Comparison of ENCODE assay signal across 25 mouse cellular contexts in the genomic region with DNA sequence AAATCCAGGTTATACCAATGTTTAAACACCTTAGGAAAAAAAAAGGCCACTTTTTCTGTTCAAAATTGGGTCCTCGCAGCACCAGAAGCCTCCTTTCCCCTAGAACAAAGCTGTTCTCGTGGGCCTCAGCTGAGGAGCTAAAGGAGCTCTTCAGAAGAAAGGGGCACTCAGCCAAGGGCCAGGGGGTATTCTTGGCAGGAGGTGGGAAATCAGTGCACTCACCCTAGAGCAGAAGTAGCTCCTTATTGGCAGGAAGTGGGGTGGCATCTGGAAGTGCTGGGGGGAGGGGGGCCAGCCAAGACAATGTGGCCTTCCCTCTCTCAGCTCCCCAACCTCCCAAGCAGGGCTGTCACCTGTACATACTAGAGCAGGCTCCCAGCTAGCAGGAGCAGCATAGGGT. TPM values are rescaled to one million over a fixed set of nuclear protein-coding genes. Genes with fewer than 3 reads are reported as not detected.
A peak's percentile ranks its signal among the peaks of the same experiment; 100 is the strongest.
DNase-seq lines count a peak whose midpoint lies in the region; ATAC-seq and TF ChIP-seq lines count a peak whose summit lies in the region.
"Had no signal": no experiment of that assay in that cellular context is flagged by ENCODE, and none has a peak within 500 bp of the region (broad histone marks: within the 10 kb centered on the region; RNA-seq: fewer than 3 reads in every experiment).

No protein-coding gene starts in this region.

- H3K27ac ChIP-seq in hindbrain, embryonic 13.5 days, result peak overlapping the region; percentile 1; the same call in 1 of the 2 replicates
- H3K27ac ChIP-seq in hindbrain, embryonic 14.5 days, result no peak overlapping the region
- 0 out of 2 replicates have a peak overlapping the region, but pooled peaks have one; percentile 5 for H3K27ac ChIP-seq in neural tube, embryonic 13.5 days (replicated peaks)
- no peak overlapping the region for H3K27ac ChIP-seq in neural tube, embryonic 15.5 days (replicated peaks)
- H3K27ac ChIP-seq in lung, postnatal 0 days (ENCODE audit: low read length), result peak overlapping the region; percentile 66
- H3K27ac ChIP-seq: embryonic facial prominence, embryonic 12.5 days; heart, embryonic 13.5 days; left cerebral cortex, adult 2 months; liver, embryonic 12.5 days; macrophage; midbrain, embryonic 10.5 days; neural tube, embryonic 12.5 days had no signal

- WGBS in hindbrain, embryonic 13.5 days, result 71% methylated on average over 2 of the region's 2 CpGs
- WGBS in hindbrain, embryonic 14.5 days, result 77% methylated on average over 2 of the region's 2 CpGs
- WGBS in neural tube, embryonic 13.5 days, result 71% methylated on average over 2 of the region's 2 CpGs
- WGBS in neural tube, embryonic 15.5 days, result 77% methylated on average over 2 of the region's 2 CpGs
- 45% methylated on average over 2 of the region's 2 CpGs for WGBS in lung, postnatal 0 days

- DNase-seq in hindbrain, embryonic 14.5 days (ENCODE audit: low spot score), result no peak
- DNase-seq in lung, postnatal 0 days (ENCODE audit: low spot score), result peak; percentile 74
- DNase-seq in thymus, postnatal 36 days, result no peak
- DNase-seq: adrenal gland, adult 8-10 months; cerebellum, adult 2 months; gastrocnemius, postnatal 14 days; heart, adult 18-20 months; kidney, adult 9 months; layer of hippocampus, adult 9-11 months; thymus, postnatal 25 days had no signal

- H3K4me3 ChIP-seq in hindbrain, embryonic 13.5 days, result no peak overlapping the region
- H3K4me3 ChIP-seq in hindbrain, embryonic 14.5 days (replicated peaks; ENCODE audit: low read length), result no peak overlapping the region
- no peak overlapping the region for H3K4me3 ChIP-seq in neural tube, embryonic 13.5 days
- H3K4me3 ChIP-seq in neural tube, embryonic 15.5 days (replicated peaks), result no peak overlapping the region
- H3K4me3 ChIP-seq in lung, postnatal 0 days (ENCODE audit: low read depth, low read length), result no peak overlapping the region
- H3K4me3 ChIP-seq: embryonic facial prominence, embryonic 12.5 days; heart, embryonic 13.5 days; left cerebral cortex, adult 2 months; liver, embryonic 12.5 days; midbrain, embryonic 10.5 days; neural tube, embryonic 12.5 days had no signal

- H3K9ac ChIP-seq in hindbrain, embryonic 13.5 days, result no peak overlapping the region; the same call in 1 of the 2 replicates
- no peak overlapping the region for H3K9ac ChIP-seq in hindbrain, embryonic 14.5 days
- H3K9ac ChIP-seq in neural tube, embryonic 13.5 days, result no peak overlapping the region
- no peak overlapping the region for H3K9ac ChIP-seq in neural tube, embryonic 15.5 days (replicated peaks)
- no peak overlapping the region for H3K9ac ChIP-seq in lung, postnatal 0 days (replicated peaks; ENCODE audit: low read depth)
- H3K9ac ChIP-seq: embryonic facial prominence, embryonic 12.5 days; heart, embryonic 13.5 days; liver, embryonic 12.5 days; neural tube, embryonic 12.5 days had no signal

- TF ChIP-seq EP300 in lung, postnatal 0 days (IDR thresholded peaks at IDR 0.05), result no peak

- ATAC-seq in hindbrain, embryonic 13.5 days (ENCODE audit: low FRiP score), result no peak
- ATAC-seq in hindbrain, embryonic 14.5 days (ENCODE audit: low FRiP score), result no peak
- no peak for ATAC-seq in neural tube, embryonic 13.5 days (ENCODE audit: low read depth)
- ATAC-seq in neural tube, embryonic 15.5 days (ENCODE audit: low FRiP score), result no peak
- peak; percentile 55 for ATAC-seq in lung, postnatal 0 days
- no peak for ATAC-seq in activated CD4-positive, CD25-positive, alpha-beta regulatory T cell, adult 4 months
- ATAC-seq: liver, embryonic 12.5 days had no signal

- H3K36me3 ChIP-seq in hindbrain, embryonic 13.5 days, result peaks cover 100% of the 10 kb centered on the region
- peaks cover 100% of the 10 kb centered on the region for H3K36me3 ChIP-seq in hindbrain, embryonic 14.5 days (replicated peaks; ENCODE audit: control insufficient read depth, insufficient read depth)
- H3K36me3 ChIP-seq in neural tube, embryonic 13.5 days, result peaks cover 100% of the 10 kb centered on the region
- peaks cover 98% of the 10 kb centered on the region for H3K36me3 ChIP-seq in neural tube, embryonic 15.5 days
- peaks cover 38% of the 10 kb centered on the region for H3K36me3 ChIP-seq in lung, postnatal 0 days (ENCODE audit: insufficient read depth, low read length)

- no peaks in the 10 kb centered on the region for H3K27me3 ChIP-seq in hindbrain, embryonic 13.5 days
- no peaks in the 10 kb centered on the region for H3K27me3 ChIP-seq in hindbrain, embryonic 14.5 days (ENCODE audit: control insufficient read depth, insufficient read depth, low read length)
- no peaks in the 10 kb centered on the region for H3K27me3 ChIP-seq in neural tube, embryonic 13.5 days
- H3K27me3 ChIP-seq in neural tube, embryonic 15.5 days (replicated peaks), result no peaks in the 10 kb centered on the region
- no peaks in the 10 kb centered on the region for H3K27me3 ChIP-seq in lung, postnatal 0 days (replicated peaks; ENCODE audit: insufficient read depth, low read length)
- H3K27me3 ChIP-seq: embryonic facial prominence, embryonic 12.5 days; heart, embryonic 13.5 days; liver, embryonic 12.5 days; neural tube, embryonic 12.5 days had no signal

- 0 out of 2 replicates have a peak, but pooled peaks cover 5% of the 10 kb centered on the region for H3K4me1 ChIP-seq in hindbrain, embryonic 13.5 days (replicated peaks)
- H3K4me1 ChIP-seq in hindbrain, embryonic 14.5 days (replicated peaks; ENCODE audit: control insufficient read depth, insufficient read depth, low read length), result no peaks in the 10 kb centered on the region
- peaks cover 4% of the 10 kb centered on the region; the same call in 1 of the 2 replicates for H3K4me1 ChIP-seq in neural tube, embryonic 13.5 days (replicated peaks)
- H3K4me1 ChIP-seq in neural tube, embryonic 15.5 days, result no peaks in the 10 kb centered on the region
- no peaks in the 10 kb centered on the region for H3K4me1 ChIP-seq in lung, postnatal 0 days (ENCODE audit: insufficient read depth, low read depth, low read length)
- H3K4me1 ChIP-seq: embryonic facial prominence, embryonic 12.5 days; heart, embryonic 13.5 days; liver, embryonic 12.5 days; midbrain, embryonic 10.5 days; neural tube, embryonic 12.5 days had no signal

- H3K4me2 ChIP-seq in hindbrain, embryonic 13.5 days, result no peak overlapping the region
- H3K4me2 ChIP-seq in hindbrain, embryonic 14.5 days (replicated peaks), result no peak overlapping the region
- no peak overlapping the region for H3K4me2 ChIP-seq in neural tube, embryonic 13.5 days
- no peak overlapping the region for H3K4me2 ChIP-seq in neural tube, embryonic 15.5 days
- no peak overlapping the region for H3K4me2 ChIP-seq in lung, postnatal 0 days (replicated peaks; ENCODE audit: low read depth, low read length)
- H3K4me2 ChIP-seq: embryonic facial prominence, embryonic 12.5 days; heart, embryonic 13.5 days; liver, embryonic 12.5 days; neural tube, embryonic 12.5 days had no signal

- TF ChIP-seq CTCF in lung, postnatal 0 days (IDR thresholded peaks at IDR 0.05), result no peak

- no peaks in the 10 kb centered on the region for H3K9me3 ChIP-seq in hindbrain, embryonic 13.5 days
- no peaks in the 10 kb centered on the region for H3K9me3 ChIP-seq in hindbrain, embryonic 14.5 days (ENCODE audit: control insufficient read depth, low read length)
- no peaks in the 10 kb centered on the region for H3K9me3 ChIP-seq in neural tube, embryonic 13.5 days
- H3K9me3 ChIP-seq in neural tube, embryonic 15.5 days (replicated peaks), result no peaks in the 10 kb centered on the region
- H3K9me3 ChIP-seq in lung, postnatal 0 days (ENCODE audit: low read length), result no peaks in the 10 kb centered on the region
- H3K9me3 ChIP-seq: embryonic facial prominence, embryonic 12.5 days; heart, embryonic 13.5 days; liver, embryonic 12.5 days; midbrain, embryonic 10.5 days; neural tube, embryonic 12.5 days had no signal

RNA-seq across cellular contexts. Expression of a gene that starts 11.3 kb away (rescaled TPM):
- 51.9 and 52.4 TPM in 2 replicates for polyA plus RNA-seq in hindbrain, embryonic 13.5 days (2015; fragmentation: Nextera tagmentation; extraction: Ambion mirVana)
- 59.2 and 64.0 TPM in 2 replicates for polyA plus RNA-seq in hindbrain, embryonic 14.5 days (2014; fragmentation: Nextera tagmentation; extraction: Ambion mirVana)
- 50.7 and 54.2 TPM in 2 replicates for polyA plus RNA-seq in neural tube, embryonic 13.5 days (2015; fragmentation: Nextera tagmentation; extraction: Ambion mirVana)
- polyA plus RNA-seq in neural tube, embryonic 15.5 days (2015; fragmentation: Nextera tagmentation; extraction: Ambion mirVana), result 56.1 and 60.3 TPM in 2 replicates
- 93.3 and 96.6 TPM in 2 replicates for polyA plus RNA-seq in lung, postnatal 0 days (2015; fragmentation: Nextera tagmentation; extraction: Ambion mirVana)
- polyA plus RNA-seq in activated CD4-positive, CD25-positive, alpha-beta regulatory T cell, adult 4 months (2017; shearing (Covaris generic)), result 10 to 100 TPM; 12.1 to 14.6 TPM

RNA-seq across cellular contexts. Expression of a gene that starts 11.3 kb away (rescaled TPM):
- 118 and 124 TPM in 2 replicates for polyA plus RNA-seq in hindbrain, embryonic 13.5 days (2015; fragmentation: Nextera tagmentation; extraction: Ambion mirVana)
- 120 and 123 TPM in 2 replicates for polyA plus RNA-seq in hindbrain, embryonic 14.5 days (2014; fragmentation: Nextera tagmentation; extraction: Ambion mirVana)
- 120 and 122 TPM in 2 replicates for polyA plus RNA-seq in neural tube, embryonic 13.5 days (2015; fragmentation: Nextera tagmentation; extraction: Ambion mirVana)
- 120 and 127 TPM in 2 replicates for polyA plus RNA-seq in neural tube, embryonic 15.5 days (2015; fragmentation: Nextera tagmentation; extraction: Ambion mirVana)
- polyA plus RNA-seq in lung, postnatal 0 days (2015; fragmentation: Nextera tagmentation; extraction: Ambion mirVana), result 216 and 222 TPM in 2 replicates
- 100 to 1,000 TPM; 114 to 134 TPM for polyA plus RNA-seq in activated CD4-positive, CD25-positive, alpha-beta regulatory T cell, adult 4 months (2017; shearing (Covaris generic))

RNA-seq across cellular contexts. Expression of a gene that starts 12.8 kb away (rescaled TPM):
- 185 and 190 TPM in 2 replicates for polyA plus RNA-seq in hindbrain, embryonic 13.5 days (2015; fragmentation: Nextera tagmentation; extraction: Ambion mirVana)
- 168 and 176 TPM in 2 replicates for polyA plus RNA-seq in hindbrain, embryonic 14.5 days (2014; fragmentation: Nextera tagmentation; extraction: Ambion mirVana)
- polyA plus RNA-seq in neural tube, embryonic 13.5 days (2015; fragmentation: Nextera tagmentation; extraction: Ambion mirVana), result 178 and 191 TPM in 2 replicates
- 182 and 192 TPM in 2 replicates for polyA plus RNA-seq in neural tube, embryonic 15.5 days (2015; fragmentation: Nextera tagmentation; extraction: Ambion mirVana)
- 105 and 111 TPM in 2 replicates for polyA plus RNA-seq in lung, postnatal 0 days (2015; fragmentation: Nextera tagmentation; extraction: Ambion mirVana)
- polyA plus RNA-seq in activated CD4-positive, CD25-positive, alpha-beta regulatory T cell, adult 4 months (2017; shearing (Covaris generic)), result 10 to 100 TPM; 11.2 to 12.9 TPM

RNA-seq across cellular contexts. Expression of a gene that starts 12.9 kb away (rescaled TPM):
- 93.6 and 101 TPM in 2 replicates for polyA plus RNA-seq in hindbrain, embryonic 13.5 days (2015; fragmentation: Nextera tagmentation; extraction: Ambion mirVana)
- 96.1 and 101 TPM in 2 replicates for polyA plus RNA-seq in hindbrain, embryonic 14.5 days (2014; fragmentation: Nextera tagmentation; extraction: Ambion mirVana)
- polyA plus RNA-seq in neural tube, embryonic 13.5 days (2015; fragmentation: Nextera tagmentation; extraction: Ambion mirVana), result 92.7 and 101 TPM in 2 replicates
- 89.3 and 94.4 TPM in 2 replicates for polyA plus RNA-seq in neural tube, embryonic 15.5 days (2015; fragmentation: Nextera tagmentation; extraction: Ambion mirVana)
- polyA plus RNA-seq in lung, postnatal 0 days (2015; fragmentation: Nextera tagmentation; extraction: Ambion mirVana), result 32.3 and 32.4 TPM in 2 replicates
- polyA plus RNA-seq in activated CD4-positive, CD25-positive, alpha-beta regulatory T cell, adult 4 months (2017; shearing (Covaris generic)), result 10 to 100 TPM; 47.9 to 58.6 TPM

RNA-seq across cellular contexts. Expression of a gene that starts 21.6 kb away (rescaled TPM):
- 0.13 and 0.19 TPM in 2 replicates for polyA plus RNA-seq in hindbrain, embryonic 13.5 days (2015; fragmentation: Nextera tagmentation; extraction: Ambion mirVana)
- 0.21 TPM in 1 of 2 replicates, not detected in the other for polyA plus RNA-seq in hindbrain, embryonic 14.5 days (2014; fragmentation: Nextera tagmentation; extraction: Ambion mirVana)
- 0.15 TPM in 1 of 2 replicates, not detected in the other for polyA plus RNA-seq in neural tube, embryonic 13.5 days (2015; fragmentation: Nextera tagmentation; extraction: Ambion mirVana)
- 0.12 TPM in 1 of 2 replicates, not detected in the other for polyA plus RNA-seq in neural tube, embryonic 15.5 days (2015; fragmentation: Nextera tagmentation; extraction: Ambion mirVana)
- not detected in 2 replicates for polyA plus RNA-seq in lung, postnatal 0 days (2015; fragmentation: Nextera tagmentation; extraction: Ambion mirVana)
- not detected for polyA plus RNA-seq in activated CD4-positive, CD25-positive, alpha-beta regulatory T cell, adult 4 months (2017; shearing (Covaris generic))
- polyA plus RNA-seq: embryonic facial prominence, embryonic 12.5 days; heart, embryonic 13.5 days; intestine, embryonic 14.5 days; limb, embryonic 11.5 days; macrophage; midbrain, embryonic 10.5 days; neural tube, embryonic 12.5 days; small intestine, adult 2 months; testis, adult 2 months had no signal

Comparison
In these comparisons a context has a peak if more than half of its experiments do, and no peak if none do; other contexts are left out.
1. H3K27ac ChIP-seq: peak in hindbrain, embryonic 13.5 days (single experiment), neural tube, embryonic 13.5 days (single experiment) and lung, postnatal 0 days (single experiment); none in hindbrain, embryonic 14.5 days (single experiment) and neural tube, embryonic 15.5 days (single experiment).